In genomic region chr7:30589435-30590301, GRCm38 (mm10) we compare ENCODE assay signal across 8 mouse cellular contexts. TPM values are rescaled to one million over a fixed set of nuclear protein-coding genes. Genes with fewer than 3 reads are reported as not detected.
DNase-seq lines count a peak whose midpoint lies in the region; ATAC-seq and TF ChIP-seq lines count a peak whose summit lies in the region.

No protein-coding gene starts in this region.

- H3K9ac ChIP-seq in lung, postnatal 0 days (replicated peaks; ENCODE audit: low read depth) = peak overlapping the region; percentile 54

- peak overlapping the region; percentile 95 for H3K4me3 ChIP-seq in lung, postnatal 0 days (ENCODE audit: low read depth, low read length)

- 0 out of 2 replicates have a peak, but pooled peaks cover 2% of the 10 kb centered on the region for H3K36me3 ChIP-seq in lung, postnatal 0 days (ENCODE audit: insufficient read depth, low read length)

- peak; percentile 94 for TF ChIP-seq CTCF in lung, postnatal 0 days (IDR thresholded peaks at IDR 0.05)

- H3K4me1 ChIP-seq in lung, postnatal 0 days (ENCODE audit: insufficient read depth, low read depth, low read length) = peaks cover 4% of the 10 kb centered on the region

- peak; percentile 29; the same call in 1 of the 2 replicates for ATAC-seq in frontal cortex, adult (ENCODE audit: low TSS enrichment)
- ATAC-seq in hematopoietic stem cell, adult 5-6 weeks (replicated peaks in 1 of 2; ENCODE audit: insufficient read depth in 1 of 2, low FRiP score in 2 of 2, low TSS enrichment in 1 of 2, low read depth in 1 of 2, poor library complexity in 2 of 2, severe bottlenecking in 2 of 2) = peak; percentile 57 to 58
- peak; percentile 56 for ATAC-seq in lung, postnatal 0 days

- peak; percentile 87 for DNase-seq in Muller cell, postnatal 12 days (ENCODE audit: inconsistent ontology term)
- peak; percentile 84 for DNase-seq in cerebellum, adult 9-11 months
- peak; percentile 70 to 79 for DNase-seq in layer of hippocampus, adult 8-10 months (ENCODE audit: low spot score in 2 of 2)
- DNase-seq in lung, postnatal 0 days (ENCODE audit: low spot score) = peak; percentile 91
- DNase-seq in ovary, postnatal 14 days (ENCODE audit: low spot score) = peak; percentile 81
- DNase-seq in thymus, postnatal 14 days = peak; percentile 89

- H3K27me3 ChIP-seq in lung, postnatal 0 days (replicated peaks; ENCODE audit: insufficient read depth, low read length) = no peaks in the 10 kb centered on the region

- H3K27ac ChIP-seq in lung, postnatal 0 days (ENCODE audit: low read length) = peak overlapping the region; percentile 94

- TF ChIP-seq EP300 in lung, postnatal 0 days (IDR thresholded peaks at IDR 0.05) = peak; percentile 39; the same call in 1 of the 2 replicates

- H3K4me2 ChIP-seq in lung, postnatal 0 days (replicated peaks; ENCODE audit: low read depth, low read length) = peak overlapping the region; percentile 73

- H3K9me3 ChIP-seq in lung, postnatal 0 days (ENCODE audit: low read length) = no peaks in the 10 kb centered on the region

- 20% methylated on average over 40 of the region's 40 CpGs for WGBS in lung, postnatal 0 days

RNA-seq across cellular contexts. Expression of gene Kmt2b, which starts 1.1 kb away (rescaled TPM):
- 18.7 and 26.5 TPM in 2 replicates for total RNA-seq in hematopoietic stem cell, adult 5-6 weeks (2017)
- total RNA-seq in layer of hippocampus, adult 8-10 months (2022) = 10 to 100 TPM; 44.1 to 60.2 (median 56.1) TPM
- 6.8 and 6.9 TPM in 2 replicates for polyA plus RNA-seq in lung, postnatal 0 days (2015; fragmentation: Nextera tagmentation; extraction: Ambion mirVana)

RNA-seq across cellular contexts. Expression of gene Zbtb32, which starts 9.0 kb away (rescaled TPM):
- total RNA-seq in hematopoietic stem cell, adult 5-6 weeks (2017) = not detected in 2 replicates
- not detected for total RNA-seq in layer of hippocampus, adult 8-10 months (2022)
- polyA plus RNA-seq in lung, postnatal 0 days (2015; fragmentation: Nextera tagmentation; extraction: Ambion mirVana) = 3.0 and 3.9 TPM in 2 replicates

RNA-seq across cellular contexts. Expression of gene Upk1a, which starts 23.0 kb away (rescaled TPM):
- not detected in 2 replicates for total RNA-seq in hematopoietic stem cell, adult 5-6 weeks (2017)
- 1 to 10 TPM in 1 of 4 experiments, under 1 TPM in 2, not detected in 1; 0.39 to 1.2 (median 0.89) TPM for total RNA-seq in layer of hippocampus, adult 8-10 months (2022)
- polyA plus RNA-seq in lung, postnatal 0 days (2015; fragmentation: Nextera tagmentation; extraction: Ambion mirVana) = 11.2 and 11.8 TPM in 2 replicates

RNA-seq across cellular contexts. Expression of gene Igflr1, which starts 24.4 kb away (rescaled TPM):
- 0.63 TPM in 1 of 2 replicates, not detected in the other for total RNA-seq in hematopoietic stem cell, adult 5-6 weeks (2017)
- total RNA-seq in layer of hippocampus, adult 8-10 months (2022) = 1 to 10 TPM; 4.0 to 5.7 (median 4.6) TPM
- polyA plus RNA-seq in lung, postnatal 0 days (2015; fragmentation: Nextera tagmentation; extraction: Ambion mirVana) = 1.2 and 3.2 TPM in 2 replicates

RNA-seq across cellular contexts. Expression of gene Psenen, which starts 26.2 kb away (rescaled TPM):
- total RNA-seq in hematopoietic stem cell, adult 5-6 weeks (2017) = 122 and 158 TPM in 2 replicates
- 10 to 100 TPM; 85.9 to 91.0 (median 88.4) TPM for total RNA-seq in layer of hippocampus, adult 8-10 months (2022)
- polyA plus RNA-seq in lung, postnatal 0 days (2015; fragmentation: Nextera tagmentation; extraction: Ambion mirVana) = 173 and 184 TPM in 2 replicates

Comparison
In these comparisons a context has a peak if more than half of its experiments do, and no peak if none do; other contexts are left out.
1. Peak in every context shown above with its lines: DNase-seq, ATAC-seq, H3K4me3 ChIP-seq and H3K27ac ChIP-seq.